Mouse (Mus musculus): ENCODE measurements around the gene Slc17a6. TPM values are rescaled to one million over a fixed set of nuclear protein-coding genes. Genes with fewer than 3 reads are reported as not detected.

Gene Slc17a6
- total RNA-seq (2021) = 10 to 100 TPM; 14.1 to 15.1 TPM

DNA sequence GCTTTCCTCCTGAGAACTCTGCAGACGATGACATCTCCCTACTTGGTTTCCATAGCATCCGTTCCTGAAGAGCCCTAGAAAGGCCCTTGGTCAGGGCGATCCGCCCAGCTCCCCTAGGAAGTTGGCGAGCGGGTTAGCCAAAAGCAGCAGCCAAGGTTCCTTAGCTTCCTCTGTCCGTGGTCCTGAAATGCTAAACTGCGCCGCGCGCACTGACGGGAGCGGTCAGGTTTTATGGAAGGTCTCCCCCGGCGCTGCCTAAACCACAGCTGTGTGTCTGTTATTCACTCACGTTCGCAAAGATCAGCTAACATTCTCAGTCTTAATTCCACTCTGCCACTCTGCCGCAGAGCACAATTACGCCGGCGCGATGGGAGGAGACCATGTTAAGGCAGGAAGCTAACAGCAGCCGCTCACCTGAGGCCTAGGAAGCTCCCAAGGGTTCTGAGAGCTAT is at the start of gene Slc17a6:
TSS of gene Slc17a6 (plus strand) at position 313 of the 452 bp plus-strand sequence.
- DNase-seq = peak in 1 of 2 experiments; percentile 39

DNA sequence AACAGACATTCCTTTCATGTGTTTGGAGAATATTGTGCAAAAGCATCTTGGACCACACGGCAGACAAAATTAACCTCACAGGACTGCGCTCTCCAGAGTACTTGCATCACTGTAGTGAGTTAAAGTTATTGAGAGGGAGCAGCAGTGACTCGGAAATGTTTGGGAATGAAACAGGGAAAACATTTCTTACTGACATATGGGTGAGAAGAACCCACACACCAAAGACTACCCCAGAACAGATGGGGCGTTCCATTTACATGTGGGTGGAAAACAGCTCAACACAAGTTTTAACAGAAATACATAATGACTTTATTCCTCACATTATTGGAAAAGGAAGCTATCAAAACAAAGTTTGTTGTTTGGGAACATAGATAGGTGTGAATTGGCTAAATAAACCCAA is 21.8 kb upstream of the Slc17a6 start:
- DNase-seq = peak in 1 of 2 experiments; percentile 26

DNA sequence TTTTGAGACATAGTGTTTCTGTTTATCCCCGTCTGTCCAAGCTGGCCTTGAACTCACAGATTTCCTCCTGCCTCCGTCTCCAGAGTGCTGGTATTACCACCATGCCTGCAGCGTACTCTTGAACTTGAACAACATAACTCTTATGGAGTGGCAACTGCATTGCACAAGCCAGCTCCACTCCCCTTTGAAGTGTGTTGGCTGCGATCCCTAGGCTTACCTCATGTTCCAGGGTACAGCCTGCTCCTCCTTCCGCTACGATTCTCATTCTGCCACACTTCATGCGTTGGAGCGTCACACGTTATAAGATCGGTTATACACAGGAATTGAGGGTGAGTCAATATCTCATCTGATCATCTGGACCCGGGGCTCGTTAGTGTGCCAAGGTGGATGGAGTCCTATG is 18.1 kb upstream of the Slc17a6 start:
- no peak for DNase-seq

DNA sequence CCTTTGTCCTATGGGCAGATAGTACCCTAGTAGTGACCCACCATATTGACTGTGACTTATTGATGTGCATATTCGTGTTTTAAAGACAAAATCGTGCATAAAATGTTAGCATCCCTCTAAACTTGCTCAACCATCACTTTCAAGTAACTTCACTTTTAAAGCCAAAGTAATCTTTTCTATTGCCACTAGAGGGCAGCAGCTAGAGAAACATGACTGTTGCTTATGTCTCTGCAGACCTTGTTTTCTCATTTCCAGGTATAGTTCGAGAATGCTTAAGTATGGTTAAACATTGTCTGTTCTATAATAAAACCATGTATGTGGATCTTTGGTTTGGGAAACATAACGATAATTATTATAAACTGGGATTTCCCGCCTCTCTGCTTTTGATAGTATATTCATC is 7.4 kb upstream of the Slc17a6 start:
- no peak for DNase-seq

DNA sequence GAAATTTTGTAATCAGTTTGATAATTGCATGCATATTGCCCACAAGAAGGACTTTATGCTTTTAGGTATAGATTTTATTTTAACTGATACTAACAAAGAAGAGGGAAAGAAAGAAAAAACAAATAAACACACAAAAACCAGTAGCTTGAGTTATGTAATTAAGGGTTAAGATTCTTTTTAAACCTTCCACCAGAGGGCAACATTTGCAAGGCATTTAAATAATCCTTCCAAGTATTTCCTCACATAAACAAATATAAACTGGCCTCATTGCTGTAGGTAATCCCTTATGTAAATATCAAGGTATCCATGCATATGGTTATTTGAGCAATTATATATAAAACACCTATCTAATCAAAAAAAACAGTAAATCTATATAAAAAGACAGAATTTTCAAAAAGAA is 3.9 kb upstream of the Slc17a6 start:
- DNase-seq = no peak

DNA sequence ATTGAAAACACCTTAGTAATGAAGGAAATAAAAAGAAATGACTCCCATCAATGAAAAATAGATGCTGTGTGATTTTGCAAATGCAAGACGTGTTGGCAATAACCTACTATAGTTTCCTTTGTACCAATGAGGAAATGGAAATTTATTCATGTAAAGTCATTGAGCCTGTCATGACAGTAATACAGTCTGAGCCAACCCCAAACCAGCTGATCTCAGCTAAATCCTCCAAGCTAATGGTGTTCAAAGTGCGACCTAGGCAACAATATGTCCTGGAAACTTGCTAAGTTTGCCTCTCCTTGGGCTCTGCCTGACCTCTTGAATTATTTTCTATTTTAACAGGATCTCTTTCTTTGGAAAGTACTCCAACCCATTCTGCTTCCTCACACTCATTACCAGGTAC is 3.4 kb upstream of the Slc17a6 start:
- no peak for DNase-seq

DNA sequence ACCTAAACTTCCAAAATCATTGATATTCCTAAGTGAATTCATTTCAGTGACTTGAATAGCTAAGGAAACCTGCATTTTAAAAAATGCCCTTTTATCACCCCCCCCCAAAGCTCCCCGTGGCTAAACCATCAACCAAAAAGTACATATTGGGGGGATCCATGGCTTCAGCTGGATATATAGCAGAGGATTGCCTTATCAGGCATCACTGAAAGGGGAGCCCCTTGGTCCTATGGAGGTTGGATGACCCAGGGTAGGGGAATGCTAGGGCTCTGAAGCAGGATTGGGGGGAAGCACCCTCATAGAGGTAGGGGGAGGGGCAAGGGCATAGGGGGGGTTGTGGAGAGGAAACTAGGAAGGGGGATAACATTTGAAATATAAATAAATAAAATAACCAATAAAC is 1.8 kb upstream of the Slc17a6 start:
- DNase-seq = no peak

DNA sequence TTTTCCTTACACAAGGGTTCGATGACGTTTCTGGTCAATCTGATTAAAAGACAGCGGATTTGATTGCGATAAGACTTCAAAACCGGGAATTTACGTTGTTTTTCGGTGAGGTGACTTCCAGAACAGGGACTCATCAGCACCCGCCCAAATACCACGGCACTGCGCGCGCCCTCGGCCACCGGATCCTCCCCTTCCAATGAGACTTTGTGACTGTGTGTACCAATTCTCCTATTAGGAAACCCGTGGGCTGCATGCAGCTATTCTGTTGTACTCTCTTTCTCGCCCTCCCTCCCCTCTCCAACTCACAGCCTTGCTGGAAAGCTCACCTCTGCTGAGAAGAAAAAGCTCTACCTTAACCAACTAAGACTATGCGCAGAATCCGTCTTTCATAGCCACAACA is 390 bp downstream of the Slc17a6 start:
- DNase-seq = peak in 1 of 2 experiments; percentile 14

DNA sequence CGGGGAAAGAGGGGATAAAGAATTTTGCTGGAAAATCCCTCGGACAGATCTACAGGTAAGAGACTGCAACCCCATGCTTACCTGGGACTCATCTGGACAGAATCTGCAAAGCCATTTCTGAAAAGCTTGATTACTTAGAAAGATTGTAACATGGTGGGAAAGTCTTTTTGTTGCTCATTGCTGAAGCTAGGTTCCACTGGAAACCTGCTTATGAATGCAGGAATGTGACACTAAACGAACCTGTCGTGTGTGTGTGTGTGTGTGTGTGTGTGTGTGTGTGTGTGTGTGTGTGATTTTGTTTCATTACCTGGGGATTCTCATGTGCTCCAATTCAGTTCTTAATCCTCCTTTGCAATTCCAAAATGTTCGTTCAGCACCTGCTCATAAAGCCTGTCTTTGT is 860 bp downstream of the Slc17a6 start:
- no peak for DNase-seq

DNA sequence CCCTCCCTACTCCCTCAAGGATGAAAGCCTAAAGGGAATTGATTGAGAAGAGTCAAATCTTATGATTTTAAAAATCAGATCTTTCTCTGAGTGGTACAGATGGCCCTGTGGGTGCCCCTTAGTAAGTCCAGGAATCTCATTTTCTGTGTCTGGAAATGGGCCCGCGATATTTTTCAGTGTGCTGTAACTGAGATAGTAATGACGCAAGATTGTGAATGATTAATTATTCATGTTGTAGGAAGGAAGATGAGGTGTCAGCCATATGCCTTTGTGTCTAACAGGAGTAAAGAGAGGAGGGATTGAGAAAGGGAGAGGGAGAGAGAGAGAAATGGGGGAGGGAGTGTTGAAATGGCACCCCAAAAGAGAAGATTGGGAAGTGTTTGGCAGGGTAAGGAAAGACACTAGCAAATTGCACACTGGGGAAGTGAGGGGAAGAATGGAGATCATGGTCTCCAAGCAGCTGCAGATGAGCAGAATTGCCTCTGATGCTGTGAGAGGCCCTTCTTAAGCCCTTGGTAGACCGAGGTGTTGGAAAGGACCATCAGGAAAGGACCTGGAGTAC is 2.6 kb downstream of the Slc17a6 start:
- DNase-seq = no peak

DNA sequence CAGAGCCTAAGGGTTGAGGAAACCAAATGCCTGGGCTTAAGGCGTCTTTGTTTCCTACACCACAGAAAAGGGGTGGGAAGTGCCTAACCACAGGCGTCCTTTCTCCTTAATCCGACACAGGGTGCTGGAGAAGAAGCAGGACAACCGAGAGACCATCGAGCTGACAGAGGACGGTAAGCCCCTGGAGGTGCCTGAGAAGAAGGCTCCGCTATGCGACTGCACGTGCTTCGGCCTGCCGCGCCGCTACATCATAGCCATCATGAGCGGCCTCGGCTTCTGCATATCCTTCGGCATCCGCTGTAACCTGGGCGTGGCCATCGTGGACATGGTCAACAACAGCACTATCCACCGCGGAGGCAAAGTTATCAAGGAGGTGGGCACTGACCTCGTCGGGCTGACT is 3.4 kb downstream of the Slc17a6 start:
- DNase-seq = peak in 1 of 2 experiments; percentile 4

DNA sequence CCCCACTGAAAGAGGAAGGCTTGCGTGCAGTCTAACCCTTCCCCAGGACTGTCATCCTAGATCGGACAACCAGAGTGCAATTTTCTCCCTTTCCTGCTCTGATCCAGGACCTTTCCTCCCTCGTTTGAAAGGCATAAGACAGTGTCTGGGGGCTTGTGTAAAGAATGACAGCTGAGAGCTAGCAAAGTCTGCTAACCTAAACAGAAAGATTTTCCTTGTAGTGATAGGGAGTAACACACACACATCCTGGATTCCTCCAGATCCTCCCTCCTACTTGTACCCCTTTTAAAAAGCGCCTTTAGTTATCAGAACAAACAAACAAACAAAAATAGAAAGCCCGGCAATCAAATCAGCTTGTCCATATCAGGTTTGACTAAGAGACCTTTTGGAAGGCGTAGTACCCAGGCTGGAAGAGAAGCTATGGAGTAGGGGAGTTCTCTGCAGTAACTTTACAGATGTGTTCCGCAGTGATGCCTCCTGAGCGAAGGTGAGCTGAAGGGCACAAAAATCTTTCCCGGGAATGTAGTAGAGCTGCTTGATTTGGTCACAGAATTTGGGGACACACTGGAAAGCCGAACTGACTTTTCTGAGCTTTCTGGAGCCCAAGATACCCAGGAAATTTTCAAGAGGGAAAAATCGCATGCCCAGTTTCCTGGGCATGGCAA is 3.9 kb downstream of the Slc17a6 start:
- no peak for DNase-seq

DNA sequence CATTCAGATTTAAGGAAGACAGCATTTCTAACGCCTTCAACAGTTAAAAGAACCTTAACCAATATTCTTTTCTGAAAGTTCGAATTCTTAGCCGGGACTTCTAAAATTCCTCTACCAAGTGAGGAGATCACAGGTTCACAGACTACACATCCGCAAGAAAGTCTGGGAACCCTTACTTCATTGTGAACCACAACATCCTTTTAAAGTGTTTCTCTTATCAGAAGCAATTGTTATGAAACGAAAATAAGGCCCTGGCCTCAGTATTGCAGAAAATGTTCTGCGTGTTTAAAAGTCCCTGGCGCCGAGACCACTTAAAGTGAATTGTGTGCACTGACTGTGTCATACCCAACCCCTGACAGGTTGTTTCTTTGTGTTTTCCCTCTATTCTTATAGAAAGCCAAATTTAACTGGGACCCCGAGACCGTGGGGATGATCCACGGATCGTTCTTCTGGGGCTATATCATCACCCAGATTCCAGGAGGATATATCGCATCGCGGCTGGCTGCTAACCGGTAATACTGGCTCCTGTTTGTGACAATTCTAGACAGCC is 4.7 kb downstream of the Slc17a6 start:
- DNase-seq = peak in 1 of 2 experiments; percentile 4

DNA sequence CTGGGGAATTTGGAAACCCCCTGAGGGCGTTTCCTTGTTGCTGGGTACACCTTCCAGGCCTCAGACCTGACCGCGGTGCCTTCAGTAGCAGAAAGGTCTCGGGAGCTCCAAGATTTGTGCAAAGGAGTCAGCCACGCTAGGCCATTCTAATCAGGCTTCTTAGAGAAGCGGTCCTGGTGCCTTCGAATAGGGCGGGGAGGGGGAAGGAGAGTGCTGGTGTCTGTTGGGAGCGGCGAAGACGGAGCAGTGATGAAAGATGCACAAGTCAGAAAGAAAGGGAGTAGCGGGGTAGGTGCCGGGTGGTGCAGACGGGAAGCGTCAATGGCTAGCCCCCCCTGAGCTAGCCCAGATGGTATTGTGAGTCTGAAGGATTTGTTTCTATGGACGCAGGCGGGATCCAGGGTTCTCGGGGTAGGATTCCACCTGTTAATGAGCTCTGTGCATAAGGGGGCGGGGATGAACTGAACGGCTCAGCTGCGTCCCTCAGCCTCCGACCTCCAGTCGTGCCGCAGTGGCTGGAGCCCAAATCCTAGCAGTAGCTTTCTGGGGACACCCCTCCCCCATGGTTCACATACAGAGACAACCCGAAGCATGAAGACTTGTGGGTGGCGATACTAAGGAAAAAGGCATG is 5.3 kb downstream of the Slc17a6 start:
- DNase-seq = peak in 1 of 2 experiments; percentile 5

DNA sequence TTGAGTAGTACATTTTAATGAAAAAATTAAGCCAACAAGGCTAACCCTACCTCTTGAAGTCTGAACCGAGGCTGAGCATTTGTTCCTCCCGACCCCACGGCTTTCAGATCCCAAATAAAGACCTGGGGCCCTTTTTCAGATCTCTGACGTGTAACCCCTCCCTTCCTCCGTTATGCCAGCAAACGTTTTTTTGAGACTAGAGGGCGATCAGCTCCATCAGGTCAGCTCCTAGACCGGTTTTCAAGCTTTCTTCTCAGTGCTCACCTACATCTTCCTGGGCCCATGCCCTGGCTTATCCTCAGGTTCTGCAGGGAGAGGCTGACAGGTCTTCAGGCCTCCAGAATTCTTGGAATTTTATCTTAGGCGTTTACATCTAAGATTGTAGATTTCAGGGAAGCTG is 5.9 kb downstream of the Slc17a6 start:
- no peak for DNase-seq

DNA sequence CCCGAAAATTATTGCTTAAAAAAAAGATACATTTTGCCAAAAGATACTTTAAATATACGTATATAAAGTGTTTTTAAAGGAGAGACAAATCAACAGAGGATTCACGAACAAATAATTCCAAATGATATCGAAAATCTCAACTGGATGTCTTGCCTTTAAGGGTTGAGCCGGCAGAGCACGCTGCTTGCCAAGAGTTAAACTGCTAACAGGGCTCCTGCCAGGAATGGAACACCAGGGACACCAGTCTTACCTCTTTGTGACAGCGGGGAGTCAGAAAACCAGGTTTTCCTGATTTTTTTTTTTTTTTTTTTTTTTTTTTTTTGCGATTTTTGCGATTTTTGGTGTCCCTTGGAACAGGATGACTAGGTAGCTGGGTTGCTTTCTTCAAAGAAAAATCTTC is 6.5 kb downstream of the Slc17a6 start:
- no peak for DNase-seq

DNA sequence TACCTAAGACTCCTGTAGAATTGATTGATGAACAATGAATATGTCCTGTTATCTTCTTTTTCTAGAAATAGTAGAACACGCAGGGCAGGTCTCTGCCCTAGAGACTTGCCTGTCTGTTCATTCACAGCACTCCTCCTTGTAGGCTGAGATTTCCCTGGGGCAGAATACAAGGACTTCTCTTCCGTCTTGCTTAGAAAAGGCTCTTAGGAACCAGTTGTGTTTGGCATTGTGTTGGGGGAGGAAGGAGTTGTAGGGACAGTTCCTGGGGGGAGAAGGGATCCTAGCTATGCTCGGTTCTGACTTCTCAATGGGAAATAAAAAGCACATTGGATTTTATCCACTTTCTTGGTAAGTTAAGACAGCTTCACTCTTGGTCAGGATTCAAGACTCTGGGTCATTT is 7.4 kb downstream of the Slc17a6 start:
- DNase-seq = no peak

DNA sequence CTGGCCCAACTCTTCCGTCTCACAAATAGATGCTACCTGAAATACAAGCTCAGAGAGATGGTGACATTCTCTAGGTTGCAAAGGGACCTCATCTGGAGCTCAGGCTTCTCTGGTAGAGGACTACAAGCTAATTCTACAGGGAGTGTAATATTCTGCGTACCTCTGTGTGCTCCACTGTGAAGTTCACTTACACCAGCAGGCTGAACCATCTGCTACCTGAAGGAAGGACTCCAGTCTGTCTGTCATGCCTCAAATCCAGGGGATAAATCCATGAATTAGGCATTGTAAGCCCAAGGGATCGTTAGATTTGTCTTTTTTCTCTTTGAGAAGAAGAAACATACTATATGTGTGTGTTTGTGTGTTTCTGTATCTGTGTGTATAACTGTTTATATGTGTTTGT is 9.4 kb downstream of the Slc17a6 start:
- no peak for DNase-seq

DNA sequence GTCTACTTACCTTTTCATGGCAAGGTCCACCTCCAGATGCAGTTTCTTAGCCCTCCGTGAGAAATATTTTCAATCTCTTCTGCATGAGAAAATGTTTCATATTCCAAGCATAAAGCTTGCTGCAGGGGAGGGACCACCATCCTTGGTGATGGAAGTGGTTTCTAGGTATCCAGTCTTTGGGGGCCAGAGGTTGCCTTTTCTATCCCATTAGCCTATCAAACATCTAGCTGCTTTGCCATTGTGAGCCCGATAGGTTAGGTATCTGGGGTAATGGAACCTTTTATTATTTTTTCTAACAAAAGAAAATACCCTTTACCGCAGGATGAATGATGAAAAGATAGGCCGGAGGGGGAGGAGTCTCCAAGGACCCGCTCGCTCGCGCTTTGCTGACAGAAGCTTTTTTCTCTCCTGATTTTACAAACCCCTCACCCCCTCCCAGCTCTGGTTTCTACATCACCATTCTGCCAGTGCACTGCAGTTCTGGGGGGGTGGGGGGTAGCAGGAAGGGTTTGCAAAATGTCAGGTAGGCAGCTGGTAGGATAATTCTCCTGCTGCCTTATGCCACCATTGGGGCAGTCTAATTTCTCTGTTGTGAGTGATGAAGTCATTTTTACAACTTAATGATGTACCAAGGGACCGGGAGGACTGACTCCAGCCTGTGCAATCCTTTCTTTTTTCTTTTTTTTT is 10.9 kb downstream of the Slc17a6 start:
- no peak for DNase-seq

DNA sequence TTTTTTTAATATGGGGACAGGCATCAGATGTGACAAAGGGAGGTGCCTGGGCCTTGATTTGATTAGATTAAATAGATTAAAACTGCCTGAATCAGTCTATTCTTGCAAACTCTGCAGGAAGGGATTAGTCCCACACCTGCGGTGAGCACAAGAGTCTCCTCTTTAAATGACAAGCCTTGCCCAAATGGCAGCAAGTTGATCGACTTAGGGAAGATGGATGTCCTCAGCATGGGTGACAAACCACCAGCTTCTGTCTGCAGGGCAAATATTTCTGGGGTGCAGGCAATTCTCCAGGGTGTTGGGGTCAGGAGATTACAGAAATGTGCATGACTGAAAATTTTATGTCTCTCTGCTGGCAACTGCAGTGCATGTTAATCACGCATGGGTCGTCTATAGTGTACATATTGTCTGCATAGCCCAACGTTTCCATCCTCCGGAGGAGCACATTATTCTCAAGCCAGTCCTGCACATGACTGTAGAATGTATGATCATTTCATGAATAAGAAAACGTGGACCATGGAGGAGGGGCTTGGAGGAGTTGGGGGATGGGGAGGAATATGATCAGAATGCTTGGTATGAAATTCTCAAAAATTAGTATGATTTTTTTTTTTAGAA is 11.5 kb downstream of the Slc17a6 start:
- DNase-seq = no peak

DNA sequence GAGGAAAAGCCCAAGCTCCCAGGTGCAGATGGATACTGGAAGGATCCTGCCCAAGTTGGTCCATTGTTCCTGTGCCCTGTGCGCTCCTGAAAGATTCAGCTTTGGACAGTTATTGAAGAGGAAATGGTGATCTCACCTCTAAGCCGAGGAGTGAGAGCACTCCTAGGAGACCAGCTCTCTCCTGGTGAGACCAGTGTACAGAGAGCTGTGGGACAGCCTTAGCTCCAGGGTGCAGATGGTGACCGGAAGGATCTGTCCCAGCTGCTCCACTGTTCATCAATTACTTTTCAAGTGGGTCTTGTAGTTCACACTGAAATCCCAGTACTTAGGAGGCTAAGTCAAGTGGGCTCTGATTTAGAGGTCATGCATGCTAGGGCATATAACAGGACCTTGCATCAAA is 35.3 kb downstream of the Slc17a6 start:
- no peak for DNase-seq

DNA sequence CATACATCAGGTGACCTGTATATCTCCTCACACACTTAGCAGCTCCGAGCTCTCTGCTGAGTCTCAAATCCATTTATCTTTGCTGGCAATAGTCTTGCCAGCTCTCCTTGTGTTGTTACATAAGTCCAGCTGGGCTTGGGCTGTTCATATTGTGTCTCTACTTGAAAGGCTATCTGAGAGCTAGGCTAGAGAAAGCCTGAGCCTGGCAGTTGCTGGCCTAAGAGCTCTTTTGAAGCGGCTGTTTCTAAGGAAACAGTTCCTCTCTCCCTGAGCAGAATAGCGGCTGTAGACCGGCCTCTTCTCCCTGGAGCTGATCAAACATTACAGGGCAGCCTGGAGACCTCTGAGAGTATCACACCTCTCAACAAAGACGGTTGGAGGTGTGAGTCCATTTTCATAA is 40.6 kb downstream of the Slc17a6 start:
- DNase-seq = peak; percentile 10 to 16

All from layer of hippocampus, postnatal 36 days (tissue).